Mouse (Mus musculus) liver, adult 2 months (tissue): ENCODE results near the gene Plekha6. TPM values are rescaled to one million over a fixed set of nuclear protein-coding genes. Genes with fewer than 3 reads are reported as not detected.

Source experiments
- DNase-seq: peaks from one replicate; pipeline ENCODE4 v3.0.0-alpha.2; 2011; ENCODE audit warnings: low read depth, low spot score; ENCODE audit errors: extremely low read depth
- H3K27ac ChIP-seq: fragments of 200-500 bp; replicated peaks from 2 replicates; pipeline ENCODE4 v1.5.1; 2012; ENCODE audit warnings: low read depth, mild to moderate bottlenecking, control low read depth, inconsistent platforms, low read length; ENCODE audit not compliant: insufficient read depth
- H3K27me3 ChIP-seq: fragments of 200-500 bp; 2 replicates; pipeline ENCODE4 v1.6.1; 2012; ENCODE audit warnings: mild to moderate bottlenecking, moderate library complexity, low read length, inconsistent platforms; ENCODE audit not compliant: control insufficient read depth, insufficient read depth
- H3K36me3 ChIP-seq: fragments of 200-500 bp; 2 replicates; pipeline ENCODE4 v1.6.1; 2012; ENCODE audit warnings: low read length, inconsistent platforms; ENCODE audit not compliant: control insufficient read depth, insufficient read depth
- H3K4me1 ChIP-seq: fragments of 200-500 bp; 2 replicates; pipeline ENCODE4 v1.6.1; 2011; ENCODE audit warnings: low read length; ENCODE audit not compliant: control insufficient read depth, insufficient read depth
- H3K4me3 ChIP-seq: fragments of 200-500 bp; 2 replicates; pipeline ENCODE4 v1.5.1; 2011; ENCODE audit warnings: low read depth, mild to moderate bottlenecking, control low read depth, low read length, moderate library complexity; ENCODE audit not compliant: insufficient read depth
- H3K79me2 ChIP-seq: fragments of 200-500 bp; 2 replicates; pipeline ENCODE4 v1.6.1; 2012; ENCODE audit warnings: inconsistent platforms, mild to moderate bottlenecking, low read length, moderate library complexity; ENCODE audit not compliant: control insufficient read depth, insufficient read depth
- H3K9ac ChIP-seq: fragments of 200-500 bp; 2 replicates; pipeline ENCODE4 v1.6.1; 2012; ENCODE audit warnings: low read depth, mild to moderate bottlenecking, control low read depth, inconsistent platforms, low read length
- CTCF ChIP-seq: fragments of 200-500 bp; IDR thresholded peaks from 2 replicates; pipeline ENCODE4 v1.5.1; 2011; ENCODE audit warnings: low read depth, low read length, control low read depth
- POLR2A ChIP-seq: fragments of 200-500 bp; IDR thresholded peaks from 2 replicates; pipeline ENCODE4 v1.6.1; 2011; ENCODE audit warnings: low read length, control low read depth; ENCODE audit not compliant: insufficient read depth; ENCODE audit errors: extremely low read depth
- WGBS: fragments of 180-500 bp; shearing (Covaris S2); methylation state at CpG from one replicate; pipeline ENCODE4 v1.1.7; 2018; 5-methylcytosine and 5-hydroxymethylcytosine counted together
- polyA plus RNA-seq: library from polyadenylated mRNA; depleted of rRNA; stranded (reverse); fragments of >200 nt; gene quantifications from 2 replicates; pipeline ENCODE4 v1.2.3, GENCODE M21; 2012
- total RNA-seq: library from RNA; depleted of rRNA; stranded (reverse); fragments of >200 nt; gene quantifications from 2 replicates; pipeline ENCODE4 v1.2.3, GENCODE M21; 2014

Gene Plekha6
- total and polyA plus RNA-seq, 2 experiments = 20.5 to 37.2 TPM

GRCm38 (mm10) chr1:133147324-133147723 lies 16.7 kb upstream of the Plekha6 start:
- Histone ChIP-seq H3K27ac (no peak overlapping the region), H3K79me2 (no peaks in the 10 kb centered on the region), H3K4me1 (no peaks in the 10 kb centered on the region), H3K27me3 (no peaks in the 10 kb centered on the region), H3K36me3 (no peaks in the 10 kb centered on the region), H3K4me3 (no peak overlapping the region), H3K9ac (no peak overlapping the region)
- TF ChIP-seq POLR2A (no peak), CTCF (no peak)
- WGBS = 54% methylated on average over 5 of the region's 5 CpGs
- DNase-seq = no peak

- no peaks in the 10 kb centered on the region for H3K79me2 ChIP-seq
- TF ChIP-seq POLR2A (no peak), CTCF (no peak)
- no peaks in the 10 kb centered on the region for H3K4me1 ChIP-seq
- no peak overlapping the region for H3K27ac ChIP-seq
- DNase-seq = no peak
- WGBS = 93% methylated on average over 8 of the region's 8 CpGs
- no peaks in the 10 kb centered on the region for H3K27me3 ChIP-seq
- H3K4me3 ChIP-seq = no peak overlapping the region
- no peak overlapping the region for H3K9ac ChIP-seq
- H3K36me3 ChIP-seq = no peaks in the 10 kb centered on the region
These were observed 15.9 kb upstream of the Plekha6 start for GRCm38 (mm10) chr1:133148122-133148521.

- Histone ChIP-seq H3K36me3 (no peaks in the 10 kb centered on the region), H3K4me1 (no peaks in the 10 kb centered on the region), H3K27ac (no peak overlapping the region), H3K27me3 (no peaks in the 10 kb centered on the region), H3K79me2 (no peaks in the 10 kb centered on the region), H3K4me3 (no peak overlapping the region), H3K9ac (no peak overlapping the region)
- TF ChIP-seq CTCF (no peak), POLR2A (no peak)
- 98% methylated on average over 2 of the region's 2 CpGs for WGBS
- DNase-seq = no peak
These were observed 13.5 kb upstream of the Plekha6 start for GRCm38 (mm10) chr1:133150556-133150955.

- TF ChIP-seq POLR2A = no peak
- TF ChIP-seq CTCF = no peak
- H3K4me1 ChIP-seq = no peaks in the 10 kb centered on the region
- DNase-seq = no peak
- no peak overlapping the region for H3K27ac ChIP-seq
- no peaks in the 10 kb centered on the region for H3K36me3 ChIP-seq
- no peaks in the 10 kb centered on the region for H3K27me3 ChIP-seq
- 96% methylated on average over 3 of the region's 3 CpGs for WGBS
- H3K9ac ChIP-seq = no peak overlapping the region
- H3K4me3 ChIP-seq = no peak overlapping the region
- H3K79me2 ChIP-seq = no peaks in the 10 kb centered on the region
These were observed 11.8 kb upstream of the Plekha6 start for GRCm38 (mm10) chr1:133152213-133152612.

DNA sequence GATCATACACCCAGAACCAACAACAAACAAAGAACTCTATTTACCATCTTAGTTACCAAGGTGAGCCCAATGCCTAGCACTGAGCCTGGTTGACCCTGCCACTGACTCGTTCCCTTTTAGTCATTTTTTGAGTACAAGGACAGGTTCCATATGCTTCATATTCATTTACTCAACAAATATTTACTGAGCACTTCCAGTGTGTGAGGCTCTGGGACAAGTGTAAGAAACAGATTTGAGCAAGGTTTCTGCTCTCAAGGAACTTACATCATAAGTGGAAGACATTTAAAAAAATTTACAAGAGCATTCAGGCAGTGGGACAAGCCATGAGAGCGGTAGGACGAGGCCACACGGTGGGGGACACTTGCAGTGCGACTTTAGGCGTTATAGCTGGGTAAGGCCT lies 8.7 kb upstream of the Plekha6 start:
- no peak for DNase-seq
- TF ChIP-seq POLR2A (no peak), CTCF (no peak)
- Histone ChIP-seq H3K36me3 (no peaks in the 10 kb centered on the region), H3K9ac (no peak overlapping the region), H3K4me1 (no peaks in the 10 kb centered on the region), H3K4me3 (no peak overlapping the region), H3K27ac (no peak overlapping the region), H3K79me2 (no peaks in the 10 kb centered on the region), H3K27me3 (no peaks in the 10 kb centered on the region)
- 89% methylated on average over 6 of the region's 6 CpGs for WGBS

DNA sequence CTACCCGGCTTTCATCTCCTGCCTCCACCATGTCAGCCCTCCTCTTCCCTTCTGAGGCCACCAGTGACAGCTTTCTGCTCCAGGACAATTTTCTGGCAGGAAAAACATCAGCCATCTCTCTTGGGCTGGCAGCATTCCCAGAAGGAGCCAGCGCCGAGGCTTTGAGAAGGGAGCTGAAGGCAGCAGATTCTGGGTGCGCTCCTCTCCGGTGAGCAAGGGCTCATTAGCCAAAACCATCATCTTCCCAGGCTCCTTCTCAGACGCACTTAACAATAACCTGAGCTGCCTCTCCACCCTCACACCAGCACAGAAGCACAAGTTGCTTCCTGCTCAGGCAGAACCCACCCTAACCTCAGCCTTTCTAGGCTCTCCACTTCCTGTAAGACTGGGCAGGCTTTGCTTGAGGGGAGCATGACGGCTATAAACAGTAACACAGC lies 4.9 kb upstream of the Plekha6 start:
- no peak overlapping the region for H3K27ac ChIP-seq
- H3K27me3 ChIP-seq = peaks cover 6% of the 10 kb centered on the region; the same call in 1 of the 2 replicates
- no peak overlapping the region for H3K4me3 ChIP-seq
- H3K4me1 ChIP-seq = no peaks in the 10 kb centered on the region
- WGBS = 56% methylated on average over 7 of the region's 7 CpGs
- DNase-seq = no peak
- H3K79me2 ChIP-seq = no peaks in the 10 kb centered on the region
- no peak overlapping the region for H3K9ac ChIP-seq
- no peaks in the 10 kb centered on the region for H3K36me3 ChIP-seq
- TF ChIP-seq CTCF (no peak), POLR2A (no peak)

- Histone ChIP-seq H3K36me3 (no peaks in the 10 kb centered on the region), H3K27ac (no peak overlapping the region), H3K9ac (no peak overlapping the region), H3K27me3 (peaks cover 7% of the 10 kb centered on the region), H3K79me2 (no peaks in the 10 kb centered on the region), H3K4me3 (no peak overlapping the region), H3K4me1 (no peaks in the 10 kb centered on the region)
- WGBS = 50% methylated on average over 4 of the region's 4 CpGs
- no peak for TF ChIP-seq POLR2A
- TF ChIP-seq CTCF = no peak
- no peak for DNase-seq
These were observed 2.5 kb upstream of the Plekha6 start for GRCm38 (mm10) chr1:133161559-133161958.
